Mouse (Mus musculus) central nervous system, embryonic 14 days (tissue): ENCODE results near the gene BC017158. TPM values are rescaled to one million over a fixed set of nuclear protein-coding genes. Genes with fewer than 3 reads are reported as not detected.

Experiments used
- polyA plus RNA-seq: library from polyadenylated mRNA; depleted of rRNA; stranded (reverse); fragments of >200 nt; gene quantifications from 2 replicates; pipeline ENCODE4 v1.2.3, GENCODE M21; 2012; rRNA removed

The BC017158 gene
- polyA plus RNA-seq: 25.4 and 34.0 TPM in 2 replicates

DNA sequence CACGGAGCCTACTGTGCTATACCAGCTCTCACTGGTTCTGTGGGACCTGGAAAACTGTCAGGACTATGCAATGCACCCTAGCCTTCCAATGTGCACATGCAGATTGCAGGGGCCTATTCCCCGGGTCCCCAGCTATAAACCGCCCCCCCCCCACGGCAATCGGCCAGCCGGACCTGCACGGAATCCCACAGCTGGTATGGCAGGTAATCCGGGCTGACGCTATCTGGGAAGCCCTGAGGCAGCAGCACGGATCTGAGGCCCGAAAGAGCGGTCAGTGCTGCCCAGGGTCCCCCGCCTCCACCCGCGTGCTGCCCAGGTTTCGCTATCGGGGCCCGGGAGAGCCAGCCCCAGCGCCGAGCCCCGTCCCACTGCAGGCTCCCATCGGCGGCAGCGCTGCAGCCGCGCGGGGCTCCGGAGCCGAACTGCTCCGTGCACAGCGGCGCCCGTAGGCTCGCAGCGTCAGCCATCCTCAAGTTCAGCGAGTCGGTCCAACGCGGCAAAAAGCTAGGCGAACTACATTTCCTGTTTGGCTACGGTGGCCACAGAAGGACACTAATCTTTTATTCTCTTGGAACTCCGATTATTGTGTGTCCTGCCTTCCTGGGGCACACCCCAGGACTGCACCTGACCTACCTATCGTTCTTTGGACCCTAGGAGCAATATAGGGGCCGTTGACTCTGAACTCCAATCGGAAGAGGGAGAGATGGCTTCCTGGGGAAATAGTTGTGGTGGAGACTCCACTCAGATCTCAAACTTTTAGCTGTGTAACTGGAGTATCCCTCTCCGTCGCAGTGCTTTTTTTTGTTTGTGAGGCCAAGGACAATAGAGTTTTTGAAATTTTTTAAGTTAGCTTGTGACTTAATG lies at the start of gene BC017158:
Gene BC017158 (minus strand): TSS at position 554 of the 864 bp plus-strand sequence.

DNA sequence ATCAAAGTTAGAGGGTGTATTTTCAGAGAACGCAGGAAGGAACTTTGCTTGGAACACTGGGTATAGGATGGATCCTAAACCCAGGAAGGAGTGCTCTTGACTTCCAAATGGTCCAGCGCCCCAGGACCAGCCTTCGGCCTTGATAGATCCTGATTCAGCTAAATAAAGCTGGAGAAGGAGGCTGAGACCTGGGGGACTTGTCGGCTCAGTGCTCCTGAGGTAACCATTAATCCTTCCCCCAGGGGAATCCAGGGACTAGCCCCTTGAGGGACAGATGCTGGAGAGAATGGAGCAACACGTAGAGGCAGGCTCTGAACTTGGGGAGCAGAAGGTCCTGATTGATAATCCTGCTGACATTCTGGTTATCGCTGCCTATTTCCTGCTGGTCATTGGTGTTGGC lies 32.6 kb downstream of the BC017158 start, which contains the start of gene Slc5a2:
Gene Slc5a2 (plus strand): TSS at position 247 of the 400 bp plus-strand sequence.

DNA sequence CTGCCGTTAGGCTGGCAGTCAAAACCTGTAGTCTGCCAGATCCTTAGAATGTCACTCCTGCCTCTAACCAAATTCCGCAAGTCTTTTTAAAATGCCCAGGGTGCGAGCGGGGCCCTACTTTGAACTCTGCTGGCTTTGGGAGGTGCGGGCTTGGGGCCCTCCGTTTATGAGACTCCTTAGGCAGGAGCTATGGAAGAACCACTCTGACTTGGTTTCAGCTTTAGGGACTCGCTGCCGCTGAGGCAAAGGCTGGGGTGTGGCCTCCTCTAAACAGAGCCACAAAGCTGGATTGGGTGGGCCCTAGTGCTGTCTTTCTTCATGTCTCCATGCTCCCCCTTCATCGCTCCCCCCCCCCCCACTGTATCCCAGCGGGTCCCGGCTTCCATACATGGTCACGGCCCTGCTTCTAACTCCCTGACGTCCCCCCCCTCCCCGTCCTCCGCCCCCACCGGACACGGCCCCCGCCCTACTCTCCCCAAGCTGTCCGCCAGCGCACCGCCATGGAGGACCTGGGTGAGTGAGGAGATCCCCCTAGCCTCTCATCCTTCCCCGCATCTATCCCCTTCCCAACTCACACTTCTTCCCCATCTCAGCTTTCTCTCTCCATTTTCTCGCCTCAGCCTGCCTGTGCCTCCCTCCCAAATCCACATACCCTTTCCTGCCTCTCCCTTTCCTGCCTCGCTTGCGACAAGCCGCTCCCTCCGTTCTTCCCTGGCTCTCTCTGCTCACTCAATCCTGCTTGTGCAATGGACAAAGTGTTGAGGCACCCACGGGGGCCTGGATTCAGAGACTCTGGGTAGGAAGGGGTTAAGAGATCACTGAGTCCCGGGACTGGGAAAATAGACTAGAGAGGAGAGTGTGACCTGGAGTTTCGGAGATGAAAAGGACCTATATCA lies 51.2 kb downstream of the BC017158 start, which contains the start of gene Tgfb1i1:
Gene Tgfb1i1 (plus strand): TSS at position 317 of the 896 bp plus-strand sequence.

DNA sequence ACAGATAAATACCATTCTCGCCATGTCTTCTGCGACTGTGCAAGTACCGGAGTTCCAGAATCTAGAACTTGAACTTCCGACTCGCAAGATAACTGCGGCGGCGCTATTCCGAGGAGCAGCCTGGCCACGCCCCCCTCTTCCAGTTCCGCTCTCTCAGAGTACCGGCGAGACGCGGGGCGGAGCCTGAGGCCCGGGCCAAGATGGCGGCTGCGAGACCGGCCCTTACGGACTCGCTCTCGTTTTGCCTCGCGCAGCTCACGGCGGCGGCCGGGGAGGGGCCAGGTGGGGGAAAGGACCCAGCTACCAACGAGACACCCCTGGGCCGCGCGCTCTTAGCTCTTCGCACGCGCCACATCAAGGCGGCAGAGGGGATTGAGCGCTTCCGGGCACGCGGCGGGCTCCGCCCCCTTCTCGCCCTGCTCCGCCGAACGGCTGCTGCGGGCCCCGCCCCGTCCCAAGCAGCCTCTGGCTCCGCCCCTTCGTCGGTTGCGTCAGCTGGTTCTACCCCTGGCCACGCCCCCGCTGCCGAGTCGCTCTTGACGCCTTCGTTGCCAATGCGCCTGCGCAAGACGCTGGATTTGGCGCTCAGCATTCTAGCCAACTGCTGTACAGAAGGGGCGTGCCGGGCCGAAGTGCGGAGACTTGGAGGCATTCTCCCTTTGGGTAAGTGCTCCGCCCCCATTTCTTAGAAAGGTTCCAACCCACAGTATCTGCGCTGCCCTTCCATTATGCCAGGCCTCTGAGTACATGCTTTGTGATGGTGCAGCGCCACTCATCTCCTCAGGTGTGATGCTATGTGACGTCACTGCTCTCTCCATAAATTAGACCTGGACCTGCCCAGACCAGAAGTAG lies 59.8 kb downstream of the BC017158 start, which contains the start of gene 9130023H24Rik:
Gene 9130023H24Rik (minus strand): TSS at position 105 of the 852 bp plus-strand sequence.

DNA sequence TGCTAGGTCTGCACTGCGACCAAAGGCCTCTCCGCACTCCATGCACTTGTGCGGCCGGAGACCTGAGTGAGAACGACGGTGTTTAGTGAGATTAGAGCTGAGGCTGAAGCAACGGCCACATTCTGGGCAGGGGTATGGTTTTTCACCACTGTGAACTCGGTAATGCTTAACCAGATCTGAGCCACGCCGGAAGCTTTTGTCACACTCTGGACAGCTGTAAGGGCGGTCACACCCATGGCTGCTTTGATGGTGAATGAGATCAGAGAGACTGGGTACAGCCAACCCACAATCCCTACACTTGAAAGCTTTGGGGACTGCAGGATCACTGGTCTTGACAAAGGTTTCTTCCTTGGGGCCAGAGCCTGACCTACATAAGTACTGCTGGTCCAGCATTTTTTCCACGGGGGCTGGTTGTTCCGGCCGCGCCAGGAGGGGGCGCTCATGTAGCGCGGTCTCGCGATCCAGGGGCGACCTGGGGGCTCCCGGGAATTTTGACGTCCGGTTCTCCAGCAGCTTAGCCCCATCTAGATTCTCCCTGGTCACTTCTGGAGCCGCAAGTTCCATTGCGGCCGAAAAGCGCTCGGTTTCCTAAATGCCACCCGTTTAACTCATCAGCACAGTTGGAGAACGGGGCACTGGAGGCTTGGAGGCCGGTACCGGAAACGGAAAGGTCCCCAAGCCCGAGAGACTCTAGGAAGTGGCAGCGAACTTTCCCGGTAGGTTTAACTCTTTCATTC lies 60.9 kb downstream of the BC017158 start, which contains the start of gene Armc5:
Gene Armc5 (plus strand): TSS at position 487 of the 737 bp plus-strand sequence.

Other genes with a start within 250 kb of the BC017158 start
- gene Itgam, start 235.5 kb downstream of the BC017158 start, polyA plus RNA-seq: 2.0 and 2.3 TPM in 2 replicates
- gene Gm49368, start 235.5 kb downstream of the BC017158 start, polyA plus RNA-seq: 0.01 and 0.05 TPM in 2 replicates
- 0.14 and 0.15 TPM in 2 replicates for gene Itgax, start 168.6 kb downstream of the BC017158 start, polyA plus RNA-seq
- gene Itgad, start 143.8 kb downstream of the BC017158 start, polyA plus RNA-seq: 0.04 TPM in 1 of 2 replicates, not detected in the other
- 0.09 and 10.5 TPM in 2 replicates for gene Cox6a2, start 91.8 kb downstream of the BC017158 start, polyA plus RNA-seq
- 12.8 and 15.7 TPM in 2 replicates for gene Armc5, start 60.8 kb downstream of the BC017158 start, polyA plus RNA-seq
- 3.0 and 3.6 TPM in 2 replicates for gene 9130023H24Rik, start 60.1 kb downstream of the BC017158 start, polyA plus RNA-seq
- 13.1 and 23.1 TPM in 2 replicates for gene Tgfb1i1, start 51.4 kb downstream of the BC017158 start, polyA plus RNA-seq
- 0.04 and 0.06 TPM in 2 replicates for gene Slc5a2, start 32.5 kb downstream of the BC017158 start, polyA plus RNA-seq
- gene Rgs10, start 120.6 kb upstream of the BC017158 start, polyA plus RNA-seq: 29.2 and 31.3 TPM in 2 replicates
- 182 and 193 TPM in 2 replicates for gene Tial1, start 163.5 kb upstream of the BC017158 start, polyA plus RNA-seq
- 3.1 and 7.2 TPM in 2 replicates for gene Bag3, start 225.4 kb upstream of the BC017158 start, polyA plus RNA-seq